ENCODE assay signal across 17 mouse cellular contexts in genomic region chr13:98883774-98884173, GRCm38 (mm10). TPM values are rescaled to one million over a fixed set of nuclear protein-coding genes. Genes with fewer than 3 reads are reported as not detected.
A peak's percentile ranks its signal among the peaks of the same experiment; 100 is the strongest.
DNase-seq lines count a peak whose midpoint lies in the region; TF ChIP-seq lines count a peak whose summit lies in the region.
"Had no signal": no experiment of that assay in that cellular context is flagged by ENCODE, and none has a peak within 500 bp of the region (broad histone marks: within the 10 kb centered on the region; RNA-seq: fewer than 3 reads in every experiment).

No protein-coding gene starts in this region.

- H3ac ChIP-seq in myocyte (ENCODE audit: control insufficient read depth, insufficient read length), result no peak overlapping the region

- 0 out of 2 replicates have a peak, but pooled peaks cover 2% of the 10 kb centered on the region for H3K4me1 ChIP-seq in hindbrain, embryonic 10.5 days (replicated peaks)

- no peak overlapping the region for H3K4me3 ChIP-seq in myocyte
- no peak overlapping the region for H3K4me3 ChIP-seq in hindbrain, embryonic 10.5 days

- peak; percentile 33 for DNase-seq in heart, adult 11 months
- DNase-seq in heart, postnatal 14 days, result no peak
- DNase-seq in hindbrain, embryonic 10.5 days (ENCODE audit: low spot score), result no peak
- DNase-seq: adrenal gland, adult 2 months; adrenal gland, adult 8-10 months; adrenal gland, postnatal 10 days; adrenal gland, postnatal 14 days; adrenal gland, postnatal 25 days; adrenal gland, postnatal 36 days; B cell, adult 2 months; cerebellum, adult 11 months; cerebellum, adult 11-12 months; cerebellum, adult 18-20 months had no signal

- intact Hi-C loops in heart, postnatal 14 days (cut with DNase I), result loop anchor here (5.0 kb wide), 1 partner anchor 39 kb away; no protein-coding TSS in a partner anchor

- H3K79me2 ChIP-seq in myocyte (ENCODE audit: control insufficient read depth, insufficient read depth), result peaks cover 91% of the 10 kb centered on the region

- H3K36me3 ChIP-seq in myocyte (ENCODE audit: control insufficient read depth, insufficient read depth), result peaks cover 68% of the 10 kb centered on the region
- H3K36me3 ChIP-seq in hindbrain, embryonic 10.5 days, result peaks cover 100% of the 10 kb centered on the region

- H3K4me2 ChIP-seq in myocyte (ENCODE audit: low read depth), result no peak overlapping the region

- no peaks in the 10 kb centered on the region for H3K27me3 ChIP-seq in myocyte (ENCODE audit: control insufficient read depth, insufficient read depth, insufficient read length)
- no peaks in the 10 kb centered on the region for H3K27me3 ChIP-seq in hindbrain, embryonic 10.5 days (ENCODE audit: insufficient read depth, poor library complexity, severe bottlenecking)
- H3K27me3 ChIP-seq: CH12.LX, Patski had no signal

- no peak for TF ChIP-seq POLR2A in myocyte (IDR thresholded peaks at IDR 0.05; ENCODE audit: insufficient read length, low read depth)

- no peaks in the 10 kb centered on the region for H3K9me3 ChIP-seq in hindbrain, embryonic 10.5 days
- H3K9me3 ChIP-seq: G1E had no signal

- H3K27ac ChIP-seq in hindbrain, embryonic 10.5 days, result no peak overlapping the region

- 93% methylated on average over 5 of the region's 5 CpGs for WGBS in hindbrain, embryonic 10.5 days

TF ChIP-seq in myocyte, 11 proteins besides CTCF, POLR2A, EP300 and RAD21:
- TF ChIP-seq E2F4 (IDR thresholded peaks at IDR 0.05; ENCODE audit: insufficient read depth), result no peak
- no peak for TF ChIP-seq POLR2AphosphoS2 (IDR thresholded peaks at IDR 0.05; ENCODE audit: insufficient read length, low read depth)
- no peak for TF ChIP-seq TCF3 (IDR thresholded peaks at IDR 0.05; ENCODE audit: insufficient read length, low read depth)
- no peak for TF ChIP-seq REST (IDR thresholded peaks at IDR 0.05; ENCODE audit: insufficient read depth, insufficient read length)
- no peak for TF ChIP-seq CEBPB (IDR thresholded peaks at IDR 0.05; ENCODE audit: insufficient read depth, poor library complexity, severe bottlenecking)
- TF ChIP-seq MYOG (IDR thresholded peaks at IDR 0.05; ENCODE audit: control insufficient read depth in 1 of 3, insufficient read depth in 1 of 3, insufficient read length in 2 of 3, low read depth in 2 of 3), result peak in 1 of 3 experiments; percentile 69
- peak in 2 of 3 experiments; percentile 40 to 63 for TF ChIP-seq MYOD1 (IDR thresholded peaks at IDR 0.05; ENCODE audit: control insufficient read depth in 1 of 3, insufficient read length in 2 of 3, low read depth in 2 of 3)
- TF ChIP-seq USF1 (IDR thresholded peaks at IDR 0.05; ENCODE audit: low read depth), result no peak
- no peak for TF ChIP-seq MAX (IDR thresholded peaks at IDR 0.05; ENCODE audit: low read depth)
- TF ChIP-seq TCF12 (IDR thresholded peaks at IDR 0.05; ENCODE audit: insufficient read depth, poor library complexity, severe bottlenecking), result no peak

RNA-seq across cellular contexts. Expression of gene Tnpo1, which starts 42.4 kb away (rescaled TPM):
- total RNA-seq in heart, postnatal 14 days (2021), result 10 to 100 TPM; 74.0 to 80.5 TPM
- 36.0 TPM for polyA plus RNA-seq in myocyte (2012; fragmentation: generic; extraction: Trizol)
- 72.9 and 74.6 TPM in 2 replicates for polyA plus RNA-seq in hindbrain, embryonic 10.5 days (2016; fragmentation: Nextera tagmentation; extraction: Ambion mirVana)
